Mouse (Mus musculus) CH12.LX (cell line): ENCODE data around the gene Tcp1. TPM values are rescaled to one million over a fixed set of nuclear protein-coding genes. Genes with fewer than 3 reads are reported as not detected.

ENCODE experiments used
- DNase-seq: peaks from one replicate; pipeline ENCODE4 v3.0.0-alpha.2; 2013; ENCODE audit errors: extremely low read depth
- H3K27ac ChIP-seq: 2 replicates; pipeline ENCODE4 v1.5.1; 2012; ENCODE audit warnings: low read depth, mild to moderate bottlenecking, control low read depth, moderate library complexity; ENCODE audit not compliant: insufficient read depth
- H3K27me3 ChIP-seq: replicated peaks from 2 replicates; pipeline ENCODE3; 2012; ENCODE audit warnings: inconsistent platforms
- H3K36me3 ChIP-seq, 2 experiments: replicated peaks in 1 of 2; 2 replicates each; pipeline versions ENCODE3 to v1.6.1; 2012; ENCODE audit warnings: inconsistent platforms in 1 of 2, low read length in 1 of 2, mild to moderate bottlenecking in 1 of 2, mixed read lengths in 1 of 2, moderate library complexity in 1 of 2; ENCODE audit not compliant: control insufficient read depth in 1 of 2, insufficient read depth in 1 of 2
- H3K4me1 ChIP-seq, 2 experiments: 2 replicates each; pipeline ENCODE4 v1.6.1; 2012; ENCODE audit warnings: inconsistent platforms in 1 of 2, moderate library complexity in 1 of 2; ENCODE audit not compliant: insufficient read depth in 2 of 2, control insufficient read depth in 1 of 2
- H3K4me2 ChIP-seq: 2 replicates; pipeline ENCODE4 v1.6.1; 2012; ENCODE audit warnings: low read depth, mild to moderate bottlenecking, control low read depth; ENCODE audit not compliant: poor library complexity, insufficient read depth, severe bottlenecking
- H3K4me3 ChIP-seq, 3 experiments: fragments of 150-350 bp in 1 of 3; sonication (generic) in 1 of 3; replicated peaks in 1 of 3; 2 replicates each; pipeline versions ENCODE3 to v1.5.1; 2011 to 2012; ENCODE audit warnings: low read depth in 2 of 3, low read length in 2 of 3, mild to moderate bottlenecking in 2 of 3, moderate library complexity in 2 of 3, control low read depth in 1 of 3, improper control_type of control experiment in 1 of 3, inconsistent platforms in 1 of 3, mixed read lengths in 1 of 3; ENCODE audit not compliant: poor library complexity in 1 of 3
- H3K79me2 ChIP-seq: replicated peaks from 2 replicates; pipeline ENCODE4 v1.6.1; 2012; ENCODE audit warnings: mild to moderate bottlenecking, moderate library complexity; ENCODE audit not compliant: control insufficient read depth, poor library complexity, insufficient read depth, severe bottlenecking; ENCODE audit errors: extremely low read depth
- H3K9ac ChIP-seq: 2 replicates; pipeline ENCODE4 v1.6.1; 2012; ENCODE audit warnings: low read depth, mild to moderate bottlenecking, control low read depth, moderate library complexity; ENCODE audit not compliant: insufficient read depth
- H3K9me3 ChIP-seq: replicated peaks from 2 replicates; pipeline ENCODE3; 2012; ENCODE audit warnings: low read length, inconsistent platforms, mixed read lengths
- CTCF ChIP-seq, 2 experiments: IDR thresholded peaks in 1 of 2; conservative IDR thresholded peaks in 1 of 2; 2 replicates each; pipeline ENCODE4 v1.5.1; 2011 to 2012; ENCODE audit warnings: low read depth in 2 of 2, low read length in 2 of 2, improper control_type of control experiment in 1 of 2, inconsistent platforms in 1 of 2, mild to moderate bottlenecking in 1 of 2, moderate library complexity in 1 of 2
- EP300 ChIP-seq: IDR thresholded peaks from 2 replicates; pipeline ENCODE4 v1.6.1; 2011; ENCODE audit warnings: low read length, improper control_type of control experiment
- JUN ChIP-seq: IDR thresholded peaks from 2 replicates; pipeline ENCODE4 v1.6.1; 2011; ENCODE audit warnings: low read depth, mild to moderate bottlenecking, low read length, improper control_type of control experiment, moderate library complexity; ENCODE audit not compliant: insufficient read depth
- MAX ChIP-seq: IDR thresholded peaks from 2 replicates; pipeline ENCODE4 v1.6.1; 2011; ENCODE audit warnings: low read length, improper control_type of control experiment
- MYC ChIP-seq: IDR thresholded peaks from 2 replicates; pipeline ENCODE4 v1.6.1; 2011; ENCODE audit warnings: low read depth, mild to moderate bottlenecking, improper control_type of control experiment, low read length
- NRF1 ChIP-seq: IDR thresholded peaks from 2 replicates; pipeline ENCODE4 v1.6.1; 2014; ENCODE audit warnings: low read depth, mild to moderate bottlenecking, inconsistent platforms, low read length, improper control_type of control experiment, moderate library complexity
- POLR2A ChIP-seq: IDR thresholded peaks from 2 replicates; pipeline ENCODE4 v1.6.1; 2011; ENCODE audit warnings: low read depth, mild to moderate bottlenecking, improper control_type of control experiment, low read length
- TBP ChIP-seq: conservative IDR thresholded peaks from 2 replicates; pipeline ENCODE4 v1.6.1; 2011; ENCODE audit warnings: low read depth, low read length, improper control_type of control experiment
- ZC3H11A ChIP-seq: IDR thresholded peaks from 2 replicates; pipeline ENCODE4 v1.6.1; 2012; ENCODE audit warnings: low read depth, mild to moderate bottlenecking, inconsistent platforms, low read length, improper control_type of control experiment
- ZKSCAN1 ChIP-seq: IDR thresholded peaks from 2 replicates; pipeline ENCODE4 v1.6.1; 2012; ENCODE audit warnings: low read depth, inconsistent platforms, low read length, improper control_type of control experiment, borderline replicate concordance
- ZMIZ1 ChIP-seq: IDR thresholded peaks from 2 replicates; pipeline ENCODE4 v1.6.1; 2012; ENCODE audit warnings: low read depth, mild to moderate bottlenecking, inconsistent platforms, low read length, improper control_type of control experiment
- dilution Hi-C: fragments of 300-500 bp; cut with MboI; formaldehyde crosslinking; loops from 2 replicates; pipeline ENCODE4 v1.14.3; 2020; ENCODE audit warnings: low sequenced_read_pairs; ENCODE audit not compliant: extremely low pct_unique_long_range_greater_than_20kb, extremely low pct_ligation_motif_present
- in situ Hi-C: fragments of 300-500 bp; cut with MboI; formaldehyde crosslinking; loops from 3 replicates; pipeline ENCODE4 v1.14.3; 2019; ENCODE audit warnings: low sequenced_read_pairs, low pct_ligation_motif_present, low pct_unique_long_range_greater_than_20kb, mixed read lengths
- polyA plus RNA-seq: library from polyadenylated mRNA; unstranded; fragments of >175 nt; gene quantifications from 2 replicates; pipeline ENCODE4 v1.2.1, GENCODE M21; 2012; ENCODE audit warnings: low read depth; ENCODE audit not compliant: insufficient read length
- total RNA-seq, 2 experiments: library from RNA; depleted of rRNA; stranded (reverse); fragments of 300-350 nt in 1 of 2; fragments of >200 nt in 1 of 2; gene quantifications; 2 replicates each; pipeline ENCODE4 v1.2.3; 2012 to 2014

The Tcp1 gene
- total and polyA plus RNA-seq, 3 experiments: 560 to 951 (median 569) TPM

- TF ChIP-seq MYC (no peak), EP300 (no peak), TBP (no peak), POLR2A (no peak), JUN (no peak), ZKSCAN1 (no peak), CTCF (conservative IDR thresholded peaks at IDR 0.05 in 1 of 2, IDR thresholded peaks at IDR 0.05 in 1 of 2; ENCODE audit: low read depth in 2 of 2, low read length in 2 of 2) (no peak)
- Histone ChIP-seq H3K4me2 (no peak overlapping the region), H3K4me3 (no peak overlapping the region), H3K27me3 (no peaks in the 10 kb centered on the region), H3K4me1 (peaks cover 0 to 11% of the 10 kb centered on the region in 2 experiments; a peak in 2 of 4 replicates), H3K79me2 (no peaks in the 10 kb centered on the region), H3K36me3 (peaks cover 23 to 72% of the 10 kb centered on the region in 2 experiments), H3K9ac (no peak overlapping the region), H3K27ac (no peak overlapping the region), H3K9me3 (no peaks in the 10 kb centered on the region)
- DNase-seq: no peak
- in situ Hi-C loops: no loop called here
- dilution Hi-C loops: no loop called here
Measured at GRCm38 (mm10) chr17:12902291-12902690, 13.2 kb upstream of the Tcp1 start.

- in situ Hi-C loops: no loop called here
- no peak overlapping the region for H3K9ac ChIP-seq
- no peak for TF ChIP-seq JUN
- TF ChIP-seq, all 38 proteins: peak for 0
- H3K27ac ChIP-seq: no peak overlapping the region
- peaks cover 23 to 66% of the 10 kb centered on the region in 2 experiments for H3K36me3 ChIP-seq
- H3K27me3 ChIP-seq: no peaks in the 10 kb centered on the region
- no peak for DNase-seq
- no peaks in the 10 kb centered on the region for H3K9me3 ChIP-seq
- H3K79me2 ChIP-seq: no peaks in the 10 kb centered on the region
- dilution Hi-C loops: no loop called here
- peaks cover 0 to 11% of the 10 kb centered on the region in 2 experiments; a peak in 2 of 4 replicates for H3K4me1 ChIP-seq
- H3K4me3 ChIP-seq: no peak overlapping the region
- no peak overlapping the region for H3K4me2 ChIP-seq
Measured at GRCm38 (mm10) chr17:12903372-12904333, 11.8 kb upstream of the Tcp1 start.

- H3K27me3 ChIP-seq: no peaks in the 10 kb centered on the region
- no peak for DNase-seq
- dilution Hi-C loops: no loop called here
- no peak overlapping the region for H3K9ac ChIP-seq
- in situ Hi-C loops: no loop called here
- H3K36me3 ChIP-seq: peaks cover 22 to 62% of the 10 kb centered on the region in 2 experiments
- no peaks in the 10 kb centered on the region for H3K9me3 ChIP-seq
- peaks cover 0 to 11% of the 10 kb centered on the region in 2 experiments; a peak in 2 of 4 replicates for H3K4me1 ChIP-seq
- no peak for TF ChIP-seq MAX
- TF ChIP-seq ZMIZ1: no peak
- no peak for TF ChIP-seq ZC3H11A
- no peak for TF ChIP-seq TBP
- no peak for TF ChIP-seq NRF1
- H3K27ac ChIP-seq: no peak overlapping the region
- H3K79me2 ChIP-seq: no peaks in the 10 kb centered on the region
- no peak overlapping the region for H3K4me3 ChIP-seq
- no peak overlapping the region for H3K4me2 ChIP-seq
Measured at GRCm38 (mm10) chr17:12904349-12904748, 11.2 kb upstream of the Tcp1 start.
